Mouse (Mus musculus) small intestine, adult 2 months (tissue): Measurements from ENCODE around the gene Med13l. TPM values are rescaled to one million over a fixed set of nuclear protein-coding genes. Genes with fewer than 3 reads are reported as not detected.
"Not testable (repeated sequence)": the region's sequence is repeated elsewhere in the genome, so short reads cannot be mapped to it uniquely, and the experiment has no call there.

ENCODE experiments used
- H3K27ac ChIP-seq: fragments of 200-500 bp; 2 replicates; pipeline ENCODE4 v1.5.1; 2012; ENCODE audit warnings: low read depth, low read length, control low read depth, inconsistent platforms; ENCODE audit not compliant: insufficient read depth
- H3K27me3 ChIP-seq: fragments of 200-500 bp; 2 replicates; pipeline ENCODE4 v1.6.1; 2012; ENCODE audit warnings: mild to moderate bottlenecking, moderate library complexity, low read length, inconsistent platforms; ENCODE audit not compliant: control insufficient read depth, insufficient read depth
- H3K36me3 ChIP-seq: fragments of 200-500 bp; 2 replicates; pipeline ENCODE4 v1.6.1; 2012; ENCODE audit warnings: mild to moderate bottlenecking, low read length, control low read depth, inconsistent platforms; ENCODE audit not compliant: control insufficient read depth, insufficient read depth
- H3K4me1 ChIP-seq: fragments of 200-500 bp; 2 replicates; pipeline ENCODE4 v1.6.1; 2012; ENCODE audit warnings: low read length, inconsistent platforms, mixed read lengths; ENCODE audit not compliant: control insufficient read depth, insufficient read depth, insufficient read length
- H3K4me3 ChIP-seq: fragments of 200-500 bp; 2 replicates; pipeline ENCODE4 v1.5.1; 2012; ENCODE audit warnings: low read depth, mild to moderate bottlenecking, control low read depth, inconsistent platforms, low read length, moderate library complexity
- CTCF ChIP-seq: fragments of 200-500 bp; IDR thresholded peaks from 2 replicates; pipeline ENCODE4 v1.5.1; 2012; ENCODE audit warnings: low read depth, mild to moderate bottlenecking, control low read depth, inconsistent platforms, low read length, moderate library complexity, mixed read lengths; ENCODE audit not compliant: insufficient replicate concordance, insufficient read length; ENCODE audit errors: extremely low read depth
- POLR2A ChIP-seq: fragments of 200-500 bp; IDR thresholded peaks from 2 replicates; pipeline ENCODE4 v1.6.1; 2012; ENCODE audit warnings: low read depth, mild to moderate bottlenecking, control low read depth, inconsistent platforms, low read length, moderate library complexity
- WGBS: fragments of 180-500 bp; shearing (Covaris S2); methylation state at CpG from one replicate; pipeline ENCODE4 v1.1.7; 2018; 5-methylcytosine and 5-hydroxymethylcytosine counted together
- polyA plus RNA-seq: library from polyadenylated mRNA; depleted of rRNA; stranded (reverse); fragments of >200 nt; gene quantifications from 2 replicates; pipeline ENCODE4 v1.2.3, GENCODE M21; 2012

Gene Med13l
- polyA plus RNA-seq, 1 experiment: 13.6 TPM

GRCm38 (mm10) chr5:118650007-118650548 is 89.6 kb downstream of the Med13l start:
- Histone ChIP-seq H3K27me3 (no peaks in the 10 kb centered on the region), H3K36me3 (no peaks in the 10 kb centered on the region), H3K27ac (no peak overlapping the region), H3K4me3 (no peak overlapping the region), H3K4me1 (peaks cover 34% of the 10 kb centered on the region)
- TF ChIP-seq CTCF: no peak
- no peak for TF ChIP-seq POLR2A
- WGBS: 40% methylated on average over 4 of the region's 4 CpGs

DNA sequence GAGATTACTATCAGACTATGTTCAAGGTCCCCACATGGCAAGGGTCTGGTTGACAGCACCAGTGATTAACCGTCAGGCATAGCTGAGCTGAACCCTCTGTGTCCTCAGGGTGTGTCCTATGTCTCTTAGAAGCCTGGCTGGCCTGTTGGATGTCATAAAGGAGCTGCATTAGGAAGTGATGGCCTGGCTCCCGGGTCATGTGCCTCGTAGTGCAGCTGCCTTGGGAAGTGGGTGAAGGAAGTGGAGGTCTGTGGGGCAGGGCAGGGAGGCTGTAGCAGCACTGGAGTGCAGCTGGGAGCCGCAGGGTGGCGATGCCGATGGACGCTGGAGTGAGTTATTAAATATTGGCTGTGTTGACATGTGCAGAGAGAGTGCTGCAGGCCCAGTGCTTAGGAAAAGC is 90.3 kb downstream of the Med13l start:
- Histone ChIP-seq H3K27me3 (no peaks in the 10 kb centered on the region), H3K4me1 (peaks cover 30% of the 10 kb centered on the region), H3K4me3 (no peak overlapping the region), H3K36me3 (no peaks in the 10 kb centered on the region), H3K27ac (peak overlapping the region; percentile 30; the same call in 1 of the 2 replicates)
- TF ChIP-seq POLR2A (no peak), CTCF (0 out of 2 replicates have a peak, but pooled peaks have one; percentile 6)
- 16% methylated on average over 7 of the region's 7 CpGs for WGBS

- no peak overlapping the region for H3K27ac ChIP-seq
- H3K4me1 ChIP-seq: peaks cover 21% of the 10 kb centered on the region
- WGBS: 87% methylated on average over 8 of the region's 8 CpGs
- TF ChIP-seq POLR2A (no peak), CTCF (no peak)
- H3K4me3 ChIP-seq: no peak overlapping the region
- H3K27me3 ChIP-seq: no peaks in the 10 kb centered on the region
- H3K36me3 ChIP-seq: no peaks in the 10 kb centered on the region
Measured at GRCm38 (mm10) chr5:118652611-118653010, 92.1 kb downstream of the Med13l start.

DNA sequence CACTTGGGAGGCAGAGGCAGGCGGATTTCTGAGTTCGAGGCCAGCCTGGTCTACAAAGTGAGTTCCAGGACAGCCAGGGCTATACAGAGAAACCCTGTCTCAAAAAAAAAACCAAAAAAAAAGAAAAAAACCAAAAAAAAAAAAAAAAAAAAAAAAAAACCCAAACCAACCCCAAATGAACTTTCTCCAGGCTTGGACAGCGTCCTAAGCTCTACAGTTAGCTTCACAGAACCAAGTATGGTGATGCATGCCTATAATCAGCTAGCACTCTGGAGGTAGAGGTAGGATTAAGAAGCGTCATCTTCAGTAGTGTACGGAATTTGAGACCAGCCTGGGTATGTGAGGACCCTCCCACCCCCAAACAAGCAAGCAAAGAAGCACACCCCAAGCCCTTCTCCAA is 92.6 kb downstream of the Med13l start:
- not testable (repeated sequence) for H3K36me3 ChIP-seq, H3K4me3 ChIP-seq, H3K27me3 ChIP-seq, H3K27ac ChIP-seq
- 93% methylated on average over 5 of the region's 5 CpGs for WGBS
- peaks cover 19% of the 10 kb centered on the region for H3K4me1 ChIP-seq

- H3K36me3 ChIP-seq: no peaks in the 10 kb centered on the region
- no peak overlapping the region for H3K4me3 ChIP-seq
- no peaks in the 10 kb centered on the region for H3K27me3 ChIP-seq
- TF ChIP-seq POLR2A (no peak), CTCF (no peak)
- WGBS: 89% methylated on average over 11 of the region's 11 CpGs
- H3K4me1 ChIP-seq: peaks cover 16% of the 10 kb centered on the region
- no peak overlapping the region for H3K27ac ChIP-seq
Measured at GRCm38 (mm10) chr5:118654599-118654998, 94.1 kb downstream of the Med13l start.

DNA sequence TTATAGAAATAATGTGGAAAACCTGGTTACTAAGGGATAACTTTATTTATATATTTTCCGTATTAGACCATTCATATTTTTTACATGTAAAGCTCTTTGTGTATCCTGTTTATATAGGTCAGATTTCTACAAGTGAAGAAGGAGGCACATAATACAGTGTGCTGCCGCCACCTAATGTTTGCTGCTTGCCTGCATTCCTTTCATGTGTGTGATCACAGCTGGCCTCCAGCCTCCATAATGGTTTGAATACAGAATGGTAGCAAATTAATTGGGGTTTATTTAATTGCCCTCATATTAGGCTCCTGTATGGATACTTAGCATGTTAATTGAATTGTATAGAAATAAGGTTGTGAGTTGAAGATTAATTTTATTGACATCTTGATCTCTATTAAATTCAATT is 94.5 kb downstream of the Med13l start:
- Histone ChIP-seq H3K27ac (no peak overlapping the region), H3K36me3 (no peaks in the 10 kb centered on the region), H3K4me1 (peaks cover 13% of the 10 kb centered on the region), H3K4me3 (no peak overlapping the region), H3K27me3 (no peaks in the 10 kb centered on the region)
- TF ChIP-seq POLR2A (no peak), CTCF (peak; percentile 26; the same call in 1 of the 2 replicates)
- 60% methylated on average over 2 of the region's 2 CpGs for WGBS

DNA sequence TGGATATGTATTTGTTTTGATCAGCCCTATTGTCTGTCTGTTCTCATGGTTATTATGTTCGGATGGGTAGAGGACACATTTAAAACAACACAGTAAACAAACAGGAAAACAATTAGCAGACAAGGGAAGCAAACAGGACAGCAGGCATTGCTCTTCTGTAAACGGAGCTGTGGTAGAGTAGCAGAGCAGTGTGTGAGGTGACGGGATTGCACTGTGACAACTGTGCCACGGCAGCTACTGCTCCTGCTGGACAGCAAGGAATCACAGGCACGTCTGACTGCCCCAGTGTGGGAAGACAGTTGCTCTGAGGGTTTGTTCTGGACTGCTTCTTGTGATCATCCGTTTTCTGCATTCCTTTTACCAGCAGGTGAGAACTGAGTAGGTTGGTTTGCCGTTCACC is 94.9 kb downstream of the Med13l start:
- Histone ChIP-seq H3K27ac (no peak overlapping the region), H3K36me3 (no peaks in the 10 kb centered on the region), H3K4me1 (peaks cover 13% of the 10 kb centered on the region), H3K4me3 (no peak overlapping the region), H3K27me3 (no peaks in the 10 kb centered on the region)
- WGBS: 72% methylated on average over 7 of the region's 7 CpGs
- TF ChIP-seq CTCF (no peak), POLR2A (no peak)

DNA sequence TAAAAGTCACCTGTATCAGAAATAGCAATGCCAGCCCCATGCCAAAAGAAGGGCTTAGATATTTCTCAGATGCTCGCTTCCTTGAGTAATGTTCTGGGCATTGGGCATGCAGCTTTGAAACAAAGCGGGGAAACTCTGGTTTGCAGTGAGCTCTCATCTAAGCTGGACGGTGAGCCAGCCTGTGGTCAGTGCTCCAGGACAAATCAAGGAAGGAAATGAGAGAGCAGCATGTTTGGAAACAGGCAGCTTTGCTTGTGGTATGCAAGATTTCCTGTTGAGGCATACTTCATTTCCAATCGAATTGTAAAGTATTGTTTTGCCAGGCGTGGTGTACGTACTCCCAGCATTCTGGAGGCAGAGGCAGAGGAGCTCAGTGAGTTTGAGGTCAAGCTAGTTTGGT is 95.5 kb downstream of the Med13l start:
- Histone ChIP-seq H3K4me3 (no peak overlapping the region), H3K4me1 (peaks cover 8% of the 10 kb centered on the region), H3K36me3 (no peaks in the 10 kb centered on the region), H3K27me3 (no peaks in the 10 kb centered on the region), H3K27ac (no peak overlapping the region)
- TF ChIP-seq CTCF (no peak), POLR2A (no peak)
- 71% methylated on average over 6 of the region's 6 CpGs for WGBS
